Mouse (Mus musculus) CH12.LX (cell line): ENCODE results near the gene Heyl. TPM values are rescaled to one million over a fixed set of nuclear protein-coding genes. Genes with fewer than 3 reads are reported as not detected.

Experiments used
- DNase-seq: peaks from one replicate; pipeline ENCODE4 v3.0.0-alpha.2; 2013; ENCODE audit errors: extremely low read depth
- H3K27ac ChIP-seq: 2 replicates; pipeline ENCODE4 v1.5.1; 2012; ENCODE audit warnings: low read depth, mild to moderate bottlenecking, control low read depth, moderate library complexity; ENCODE audit not compliant: insufficient read depth
- H3K27me3 ChIP-seq: replicated peaks from 2 replicates; pipeline ENCODE3; 2012; ENCODE audit warnings: inconsistent platforms
- H3K36me3 ChIP-seq, 2 experiments: replicated peaks in 1 of 2; 2 replicates each; pipeline versions ENCODE3 to v1.6.1; 2012; ENCODE audit warnings: inconsistent platforms in 1 of 2, low read length in 1 of 2, mild to moderate bottlenecking in 1 of 2, mixed read lengths in 1 of 2, moderate library complexity in 1 of 2; ENCODE audit not compliant: control insufficient read depth in 1 of 2, insufficient read depth in 1 of 2
- H3K4me1 ChIP-seq, 2 experiments: 2 replicates each; pipeline ENCODE4 v1.6.1; 2012; ENCODE audit warnings: inconsistent platforms in 1 of 2, moderate library complexity in 1 of 2; ENCODE audit not compliant: insufficient read depth in 2 of 2, control insufficient read depth in 1 of 2
- H3K4me2 ChIP-seq: 2 replicates; pipeline ENCODE4 v1.6.1; 2012; ENCODE audit warnings: low read depth, mild to moderate bottlenecking, control low read depth; ENCODE audit not compliant: poor library complexity, insufficient read depth, severe bottlenecking
- H3K4me3 ChIP-seq, 3 experiments: fragments of 150-350 bp in 1 of 3; sonication (generic) in 1 of 3; replicated peaks in 1 of 3; 2 replicates each; pipeline versions ENCODE3 to v1.5.1; 2011 to 2012; ENCODE audit warnings: low read depth in 2 of 3, low read length in 2 of 3, mild to moderate bottlenecking in 2 of 3, moderate library complexity in 2 of 3, control low read depth in 1 of 3, improper control_type of control experiment in 1 of 3, inconsistent platforms in 1 of 3, mixed read lengths in 1 of 3; ENCODE audit not compliant: poor library complexity in 1 of 3
- H3K79me2 ChIP-seq: replicated peaks from 2 replicates; pipeline ENCODE4 v1.6.1; 2012; ENCODE audit warnings: mild to moderate bottlenecking, moderate library complexity; ENCODE audit not compliant: control insufficient read depth, poor library complexity, insufficient read depth, severe bottlenecking; ENCODE audit errors: extremely low read depth
- H3K9ac ChIP-seq: 2 replicates; pipeline ENCODE4 v1.6.1; 2012; ENCODE audit warnings: low read depth, mild to moderate bottlenecking, control low read depth, moderate library complexity; ENCODE audit not compliant: insufficient read depth
- H3K9me3 ChIP-seq: replicated peaks from 2 replicates; pipeline ENCODE3; 2012; ENCODE audit warnings: low read length, inconsistent platforms, mixed read lengths
- BHLHE40 ChIP-seq: IDR thresholded peaks from 2 replicates; pipeline ENCODE4 v1.6.1; 2011; ENCODE audit warnings: mild to moderate bottlenecking, low read depth, low read length, improper control_type of control experiment
- CTCF ChIP-seq, 2 experiments: IDR thresholded peaks in 1 of 2; conservative IDR thresholded peaks in 1 of 2; 2 replicates each; pipeline ENCODE4 v1.5.1; 2011 to 2012; ENCODE audit warnings: low read depth in 2 of 2, low read length in 2 of 2, improper control_type of control experiment in 1 of 2, inconsistent platforms in 1 of 2, mild to moderate bottlenecking in 1 of 2, moderate library complexity in 1 of 2
- EP300 ChIP-seq: IDR thresholded peaks from 2 replicates; pipeline ENCODE4 v1.6.1; 2011; ENCODE audit warnings: low read length, improper control_type of control experiment
- GABPA ChIP-seq: IDR thresholded peaks from 2 replicates; pipeline ENCODE4 v1.6.1; 2012; ENCODE audit warnings: low read depth, low read length, improper control_type of control experiment, inconsistent platforms; ENCODE audit not compliant: insufficient replicate concordance
- HCFC1 ChIP-seq: IDR thresholded peaks from 2 replicates; pipeline ENCODE4 v1.6.1; 2012; ENCODE audit warnings: low read depth, mild to moderate bottlenecking, inconsistent platforms, low read length, improper control_type of control experiment
- JUND ChIP-seq: conservative IDR thresholded peaks from 2 replicates; pipeline ENCODE4 v1.6.1; 2011; ENCODE audit warnings: low read depth, low read length, improper control_type of control experiment
- KAT2A ChIP-seq: IDR thresholded peaks from 2 replicates; pipeline ENCODE4 v1.6.1; 2012; ENCODE audit warnings: low read length, improper control_type of control experiment, inconsistent platforms; ENCODE audit not compliant: insufficient replicate concordance
- MXI1 ChIP-seq: IDR thresholded peaks from 2 replicates; pipeline ENCODE4 v1.6.1; 2011; ENCODE audit warnings: mild to moderate bottlenecking, low read depth, low read length, improper control_type of control experiment
- RAD21 ChIP-seq: IDR thresholded peaks from 2 replicates; pipeline ENCODE4 v1.6.1; 2011; ENCODE audit warnings: low read depth, mild to moderate bottlenecking, low read length, improper control_type of control experiment, moderate library complexity
- UBTF ChIP-seq: IDR thresholded peaks from 2 replicates; pipeline ENCODE4 v1.6.1; 2012; ENCODE audit warnings: low read depth, mild to moderate bottlenecking, inconsistent platforms, low read length, improper control_type of control experiment, moderate library complexity
- USF1 ChIP-seq: IDR thresholded peaks from 2 replicates; pipeline ENCODE4 v1.6.1; 2014; ENCODE audit warnings: low read depth, mild to moderate bottlenecking, inconsistent platforms, low read length, improper control_type of control experiment
- USF2 ChIP-seq: conservative IDR thresholded peaks from 2 replicates; pipeline ENCODE4 v1.6.1; 2011; ENCODE audit warnings: low read depth, low read length, improper control_type of control experiment
- ZMIZ1 ChIP-seq: IDR thresholded peaks from 2 replicates; pipeline ENCODE4 v1.6.1; 2012; ENCODE audit warnings: low read depth, mild to moderate bottlenecking, inconsistent platforms, low read length, improper control_type of control experiment
- dilution Hi-C: fragments of 300-500 bp; cut with MboI; formaldehyde crosslinking; loops from 2 replicates; pipeline ENCODE4 v1.14.3; 2020; ENCODE audit warnings: low sequenced_read_pairs; ENCODE audit not compliant: extremely low pct_unique_long_range_greater_than_20kb, extremely low pct_ligation_motif_present
- in situ Hi-C: fragments of 300-500 bp; cut with MboI; formaldehyde crosslinking; loops from 3 replicates; pipeline ENCODE4 v1.14.3; 2019; ENCODE audit warnings: low sequenced_read_pairs, low pct_ligation_motif_present, low pct_unique_long_range_greater_than_20kb, mixed read lengths
- polyA plus RNA-seq: library from polyadenylated mRNA; unstranded; fragments of >175 nt; gene quantifications from 2 replicates; pipeline ENCODE4 v1.2.1, GENCODE M21; 2012; ENCODE audit warnings: low read depth; ENCODE audit not compliant: insufficient read length
- total RNA-seq, 2 experiments: library from RNA; depleted of rRNA; stranded (reverse); fragments of 300-350 nt in 1 of 2; fragments of >200 nt in 1 of 2; gene quantifications; 2 replicates each; pipeline ENCODE4 v1.2.3; 2012 to 2014

Gene Heyl
- total and polyA plus RNA-seq, 3 experiments = not detected

- H3K27me3 ChIP-seq = no peaks in the 10 kb centered on the region
- dilution Hi-C loops (no loop called here), in situ Hi-C loops (loop anchor here (25.0 kb wide), 1 partner anchor 545 kb away; no protein-coding TSS in a partner anchor)
- H3K9ac ChIP-seq = no peak overlapping the region
- peaks cover 88 to 95% of the 10 kb centered on the region in 2 experiments for H3K36me3 ChIP-seq
- H3K27ac ChIP-seq = no peak overlapping the region
- TF ChIP-seq BHLHE40 (no peak), UBTF (no peak)
- DNase-seq = no peak
- peaks cover 0 to 11% of the 10 kb centered on the region in 2 experiments; a peak in 2 of 4 replicates for H3K4me1 ChIP-seq
- H3K79me2 ChIP-seq = peaks cover 27% of the 10 kb centered on the region
- H3K9me3 ChIP-seq = no peaks in the 10 kb centered on the region
- H3K4me3 ChIP-seq = no peak overlapping the region
- no peak overlapping the region for H3K4me2 ChIP-seq
Measured at GRCm38 (mm10) chr4:123292390-123292789, 59.0 kb downstream of the Heyl start.

- TF ChIP-seq KAT2A (no peak), EP300 (no peak), HCFC1 (no peak), JUND (no peak), USF1 (no peak), CTCF (conservative IDR thresholded peaks at IDR 0.05 in 1 of 2, IDR thresholded peaks at IDR 0.05 in 1 of 2; ENCODE audit: low read depth in 2 of 2, low read length in 2 of 2) (no peak), GABPA (no peak), MXI1 (no peak), ZMIZ1 (no peak), RAD21 (no peak), USF2 (no peak)
- TF ChIP-seq, all 38 proteins: peak for 0
- no peak for DNase-seq
- in situ Hi-C loops (loop anchor here (25.0 kb wide), 1 partner anchor 544 kb away; no protein-coding TSS in a partner anchor), dilution Hi-C loops (no loop called here)
- Histone ChIP-seq H3K79me2 (peaks cover 22% of the 10 kb centered on the region), H3K4me2 (no peak overlapping the region), H3K27ac (no peak overlapping the region), H3K27me3 (no peaks in the 10 kb centered on the region), H3K4me3 (no peak overlapping the region), H3K9ac (no peak overlapping the region), H3K9me3 (no peaks in the 10 kb centered on the region), H3K36me3 (peaks cover 89 to 95% of the 10 kb centered on the region in 2 experiments), H3K4me1 (peaks cover 0 to 6% of the 10 kb centered on the region in 2 experiments; a peak in 1 of 4 replicates)
Measured at GRCm38 (mm10) chr4:123292989-123293388, 59.6 kb downstream of the Heyl start.
